Mouse (Mus musculus) kidney, embryonic 14.5 days (tissue): ENCODE data around the gene Cldn13. TPM values are rescaled to one million over a fixed set of nuclear protein-coding genes. Genes with fewer than 3 reads are reported as not detected.
A peak's percentile ranks its signal among the peaks of the same experiment; 100 is the strongest.

Experiments used
- ATAC-seq: fragments of 200-750 bp; cut with Nextera tagmentation; 2 replicates; pipeline ENCODE4 v1.8.0; 2017; ENCODE audit warnings: moderate number of reproducible peaks, mild to moderate bottlenecking, moderate TSS enrichment, moderate library complexity; ENCODE audit not compliant: low FRiP score, low TSS enrichment
- H3K27ac ChIP-seq: fragments of 300-500 bp; sonication (generic); 2 replicates; pipeline ENCODE4 v1.5.1; 2014; ENCODE audit warnings: low read depth, mild to moderate bottlenecking, low read length, moderate library complexity, mixed read lengths
- H3K27me3 ChIP-seq: fragments of 300-500 bp; sonication (generic); 2 replicates; pipeline ENCODE4 v1.6.1; 2014; ENCODE audit warnings: mild to moderate bottlenecking, low read length; ENCODE audit not compliant: control insufficient read depth, insufficient read depth
- H3K36me3 ChIP-seq: fragments of 300-500 bp; sonication (generic); 2 replicates; pipeline ENCODE4 v1.6.1; 2014; ENCODE audit warnings: low read length, mixed read lengths; ENCODE audit not compliant: control insufficient read depth, insufficient read depth
- H3K4me1 ChIP-seq: fragments of 300-500 bp; sonication (generic); 2 replicates; pipeline ENCODE4 v1.6.1; 2014; ENCODE audit warnings: low read length, mixed read lengths; ENCODE audit not compliant: control insufficient read depth, insufficient read depth
- H3K4me2 ChIP-seq: fragments of 300-500 bp; sonication (generic); replicated peaks from 2 replicates; pipeline ENCODE4 v1.6.1; 2014; ENCODE audit warnings: low read depth, mild to moderate bottlenecking, low read length
- H3K4me3 ChIP-seq: fragments of 300-500 bp; sonication (generic); 2 replicates; pipeline ENCODE4 v1.5.1; 2014; ENCODE audit warnings: mild to moderate bottlenecking, low read length
- H3K9ac ChIP-seq: fragments of 300-500 bp; sonication (generic); 2 replicates; pipeline ENCODE4 v1.6.1; 2014; ENCODE audit warnings: low read depth, mild to moderate bottlenecking, low read length, moderate library complexity
- H3K9me3 ChIP-seq: fragments of 300-500 bp; sonication (generic); 2 replicates; pipeline ENCODE4 v1.6.1; 2016; ENCODE audit warnings: low read length; ENCODE audit not compliant: control insufficient read depth
- WGBS: fragments of 180-500 bp; shearing (Covaris S2); extraction: QIAGEN DNeasy Blood & Tissue Kit; methylation state at CpG from one replicate; pipeline ENCODE4 v1.1.7; 2014; 5-methylcytosine and 5-hydroxymethylcytosine counted together
- polyA plus RNA-seq: library from polyadenylated mRNA; unstranded; fragments of >200 nt; fragmentation: Nextera tagmentation; extraction: Ambion mirVana; gene quantifications from 2 replicates; pipeline ENCODE4 v1.2.1, GENCODE M21; 2014

The Cldn13 gene
- polyA plus RNA-seq, 1 experiment from 2014 or later: 0.20 TPM

DNA sequence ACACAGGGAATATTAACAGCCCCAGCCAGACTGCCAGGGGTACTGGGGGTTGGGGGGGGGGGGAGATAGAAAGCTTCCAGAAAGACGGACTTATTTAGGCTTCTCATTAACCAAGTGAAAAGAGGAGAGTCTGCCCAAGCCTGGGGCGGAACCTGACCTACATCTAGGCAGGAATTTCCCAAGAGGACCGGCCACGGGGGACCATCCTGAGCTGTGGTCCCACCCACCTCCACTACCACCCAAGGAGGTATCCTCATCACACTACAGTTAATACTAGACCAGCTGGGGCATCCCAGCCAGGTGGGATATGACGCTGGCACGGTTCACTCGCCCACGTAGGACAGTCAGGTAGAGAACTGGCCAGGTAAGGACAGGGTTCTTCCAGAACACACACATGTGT, 42.3 kb downstream of the Cldn13 start:
- no peaks in the 10 kb centered on the region for H3K27me3 ChIP-seq
- 86% methylated on average over 8 of the region's 8 CpGs for WGBS
- peaks cover 5% of the 10 kb centered on the region for H3K4me1 ChIP-seq
- no peaks in the 10 kb centered on the region for H3K36me3 ChIP-seq
- no peak overlapping the region for H3K4me2 ChIP-seq
- no peak for ATAC-seq
- no peak overlapping the region for H3K9ac ChIP-seq
- H3K4me3 ChIP-seq: no peak overlapping the region
- H3K27ac ChIP-seq: no peak overlapping the region
- H3K9me3 ChIP-seq: no peaks in the 10 kb centered on the region

DNA sequence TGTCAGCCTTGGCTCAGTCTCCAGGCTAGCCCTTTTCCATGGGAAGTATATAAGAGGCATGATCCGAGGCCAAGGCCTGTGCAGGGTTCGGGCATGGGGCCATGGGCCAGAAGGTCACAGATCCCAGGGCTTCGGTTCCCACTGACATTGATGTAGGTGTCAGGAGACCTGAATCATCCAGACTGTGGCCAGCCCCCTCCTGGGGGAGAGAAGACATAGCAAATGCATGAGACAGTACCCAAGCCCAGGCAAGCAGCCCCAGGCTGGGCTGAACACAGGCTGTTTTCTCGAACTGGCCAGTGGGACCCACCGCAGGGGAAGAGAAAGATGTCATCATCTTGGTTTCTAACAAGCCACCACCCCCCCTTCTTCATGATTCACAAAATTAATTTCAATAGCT, 42.7 kb downstream of the Cldn13 start:
- WGBS: 60% methylated on average over 5 of the region's 5 CpGs
- Histone ChIP-seq H3K27me3 (no peaks in the 10 kb centered on the region), H3K9me3 (no peaks in the 10 kb centered on the region), H3K4me1 (peaks cover 9% of the 10 kb centered on the region), H3K4me2 (no peak overlapping the region), H3K9ac (no peak overlapping the region), H3K4me3 (no peak overlapping the region), H3K36me3 (no peaks in the 10 kb centered on the region), H3K27ac (no peak overlapping the region)
- ATAC-seq: no peak

DNA sequence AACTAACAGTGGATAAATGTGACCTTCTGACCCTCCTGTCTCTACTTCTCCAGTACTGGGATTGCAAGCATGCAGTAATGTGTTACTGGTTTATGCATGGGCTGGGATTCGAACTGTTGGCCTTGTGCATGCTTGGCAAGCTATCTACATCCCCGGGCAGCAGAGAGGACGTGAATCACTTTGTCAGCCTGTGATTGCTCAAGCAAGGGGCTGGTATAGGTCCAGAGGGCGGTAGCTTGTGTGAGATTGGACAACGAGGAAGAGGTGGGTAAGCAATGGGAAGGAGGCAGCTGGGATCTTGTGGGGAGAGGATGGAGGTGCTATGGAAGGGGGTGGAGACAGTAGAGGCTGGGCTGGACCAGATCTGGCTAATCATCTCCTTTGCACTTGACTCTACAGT, 46.8 kb downstream of the Cldn13 start:
- no peak overlapping the region for H3K9ac ChIP-seq
- peaks cover 12% of the 10 kb centered on the region for H3K4me1 ChIP-seq
- no peak overlapping the region for H3K27ac ChIP-seq
- H3K4me2 ChIP-seq: no peak overlapping the region
- H3K27me3 ChIP-seq: no peaks in the 10 kb centered on the region
- no peaks in the 10 kb centered on the region for H3K36me3 ChIP-seq
- no peaks in the 10 kb centered on the region for H3K9me3 ChIP-seq
- WGBS: 67% methylated on average over 5 of the region's 5 CpGs
- H3K4me3 ChIP-seq: no peak overlapping the region
- no peak for ATAC-seq

DNA sequence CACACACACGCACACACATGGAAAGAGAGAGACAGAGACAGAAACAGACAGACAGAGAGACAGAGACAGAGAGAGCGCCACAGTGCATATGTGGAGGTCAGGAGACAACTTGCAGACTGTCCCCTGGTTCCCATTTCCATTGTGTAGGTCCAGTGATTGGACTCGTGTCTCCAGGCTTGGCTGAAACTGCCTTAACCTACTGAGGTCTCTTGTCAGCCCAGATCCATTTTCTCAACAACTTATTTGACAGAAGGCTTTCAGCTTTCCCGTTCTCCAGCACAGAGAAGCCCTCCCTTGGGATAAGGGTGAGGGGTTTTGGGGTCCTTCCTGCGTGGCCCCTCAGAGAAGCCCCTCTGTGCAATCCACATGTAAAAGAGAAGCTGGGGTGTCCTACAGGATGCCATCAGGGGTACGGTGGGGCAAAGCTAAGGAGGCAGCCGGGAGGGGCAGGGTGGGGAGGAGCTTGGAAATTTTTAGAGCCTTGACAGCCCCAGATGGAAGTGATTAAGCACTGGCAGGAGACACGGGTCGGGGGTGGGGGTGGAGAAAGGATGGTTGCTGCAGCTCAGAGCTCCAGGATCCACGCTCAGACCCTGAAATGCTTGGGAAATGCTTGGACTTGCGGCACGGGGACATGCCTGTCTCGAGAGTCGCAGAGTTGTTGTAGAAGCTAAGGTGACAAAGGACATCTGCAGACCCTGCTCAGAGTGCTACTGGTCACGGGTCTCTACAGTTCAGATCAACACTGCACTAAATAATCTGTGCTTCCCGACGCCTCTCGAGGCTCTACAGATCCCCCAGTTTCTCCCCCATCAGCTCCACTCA, 47.8 kb downstream of the Cldn13 start:
- no peak overlapping the region; the same call in 1 of the 2 replicates for H3K4me2 ChIP-seq
- 26% methylated on average over 18 of the region's 18 CpGs for WGBS
- H3K9ac ChIP-seq: no peak overlapping the region
- no peaks in the 10 kb centered on the region for H3K9me3 ChIP-seq
- no peaks in the 10 kb centered on the region for H3K27me3 ChIP-seq
- H3K27ac ChIP-seq: 0 out of 2 replicates have a peak overlapping the region, but pooled peaks have one; percentile 31
- ATAC-seq: peak; percentile 48; the same call in 1 of the 2 replicates
- no peak overlapping the region for H3K4me3 ChIP-seq
- no peaks in the 10 kb centered on the region for H3K36me3 ChIP-seq
- H3K4me1 ChIP-seq: peaks cover 12% of the 10 kb centered on the region

DNA sequence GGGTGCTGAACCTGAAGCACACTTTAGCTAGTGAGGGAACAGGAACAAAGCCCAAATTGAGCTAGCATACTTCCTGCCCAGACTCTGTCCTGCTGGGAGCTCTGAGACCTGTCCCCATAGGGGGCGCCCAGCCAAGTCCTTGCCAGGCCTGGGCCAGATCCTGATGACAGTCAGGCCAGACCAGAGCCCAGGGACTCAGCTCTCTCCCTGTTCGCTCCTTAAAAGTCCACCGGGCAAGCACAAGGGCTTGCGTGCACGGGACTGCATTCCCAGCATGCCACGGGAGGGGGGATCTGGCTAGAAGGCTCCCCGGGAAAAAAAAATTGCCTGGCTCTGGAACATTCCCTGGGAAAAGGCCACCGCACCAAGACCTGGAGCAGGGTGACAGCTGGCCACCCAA, 50.2 kb downstream of the Cldn13 start:
- Histone ChIP-seq H3K27ac (no peak overlapping the region), H3K27me3 (no peaks in the 10 kb centered on the region), H3K4me1 (peaks cover 12% of the 10 kb centered on the region), H3K4me3 (no peak overlapping the region), H3K9ac (no peak overlapping the region), H3K9me3 (no peaks in the 10 kb centered on the region), H3K4me2 (no peak overlapping the region), H3K36me3 (no peaks in the 10 kb centered on the region)
- 77% methylated on average over 8 of the region's 8 CpGs for WGBS
- ATAC-seq: no peak

Other genes with a start within 250 kb of the Cldn13 start
- 6.7 and 9.1 TPM in 2 replicates for gene Limk1, start 226.9 kb downstream of the Cldn13 start, polyA plus RNA-seq
- 7.7 and 9.5 TPM in 2 replicates for gene Eln, start 168.2 kb downstream of the Cldn13 start, polyA plus RNA-seq
- not detected in 2 replicates for gene Tmem270, start 8.8 kb downstream of the Cldn13 start, polyA plus RNA-seq
- 19.4 and 26.6 TPM in 2 replicates for gene Mettl27, start 16.8 kb upstream of the Cldn13 start, polyA plus RNA-seq
- 73.4 and 76.1 TPM in 2 replicates for gene Cldn4, start 31.4 kb upstream of the Cldn13 start, polyA plus RNA-seq
- 47.0 and 54.7 TPM in 2 replicates for gene Cldn3, start 70.7 kb upstream of the Cldn13 start, polyA plus RNA-seq
- gene Abhd11, start 93.6 kb upstream of the Cldn13 start, polyA plus RNA-seq: 73.5 and 78.9 TPM in 2 replicates
- gene Stx1a, start 108.0 kb upstream of the Cldn13 start, polyA plus RNA-seq: 11.5 and 13.5 TPM in 2 replicates
- 33.4 and 34.4 TPM in 2 replicates for gene Dnajc30, start 148.7 kb upstream of the Cldn13 start, polyA plus RNA-seq
- gene Bud23, start 149.4 kb upstream of the Cldn13 start, polyA plus RNA-seq: 118 and 156 TPM in 2 replicates
- 8.9 and 12.6 TPM in 2 replicates for gene Vps37d, start 162.7 kb upstream of the Cldn13 start, polyA plus RNA-seq
- 3.9 and 6.4 TPM in 2 replicates for gene Mlxipl, start 174.4 kb upstream of the Cldn13 start, polyA plus RNA-seq
- 11.9 and 24.5 TPM in 2 replicates for gene Tbl2, start 234.1 kb upstream of the Cldn13 start, polyA plus RNA-seq